Mouse (Mus musculus) stomach, embryonic 16.5 days (tissue): ENCODE data around the gene Olfr1418. TPM values are rescaled to one million over a fixed set of nuclear protein-coding genes. Genes with fewer than 3 reads are reported as not detected.

Experiments
- ATAC-seq: fragments of 200-750 bp; cut with Nextera tagmentation; 2 replicates; pipeline ENCODE4 v1.8.0; 2017; ENCODE audit warnings: moderate number of reproducible peaks, moderate TSS enrichment; ENCODE audit not compliant: insufficient read depth, low FRiP score
- H3K27ac ChIP-seq: fragments of 300-500 bp; sonication (generic); 2 replicates; pipeline ENCODE4 v1.5.1; 2014; ENCODE audit warnings: low read length
- H3K27me3 ChIP-seq: fragments of 300-500 bp; sonication (generic); 2 replicates; pipeline ENCODE4 v1.6.1; 2014; ENCODE audit warnings: low read length, control low read depth, mixed read lengths; ENCODE audit not compliant: control insufficient read depth, insufficient read depth
- H3K36me3 ChIP-seq: fragments of 300-500 bp; sonication (generic); 2 replicates; pipeline ENCODE4 v1.6.1; 2014; ENCODE audit warnings: low read length; ENCODE audit not compliant: control insufficient read depth, insufficient read depth
- H3K4me1 ChIP-seq: fragments of 300-500 bp; sonication (generic); 2 replicates; pipeline ENCODE4 v1.6.1; 2014; ENCODE audit warnings: low read length, control low read depth, mixed read lengths; ENCODE audit not compliant: control insufficient read depth, insufficient read depth
- H3K4me2 ChIP-seq: fragments of 300-500 bp; sonication (generic); 2 replicates; pipeline ENCODE4 v1.6.1; 2014; ENCODE audit warnings: low read depth, low read length, mixed read lengths
- H3K4me3 ChIP-seq: fragments of 300-500 bp; sonication (generic); replicated peaks from 2 replicates; pipeline ENCODE4 v1.5.1; 2014; ENCODE audit warnings: mild to moderate bottlenecking, low read length
- H3K9ac ChIP-seq: fragments of 300-500 bp; sonication (generic); 2 replicates; pipeline ENCODE4 v1.6.1; 2014; ENCODE audit warnings: low read length
- H3K9me3 ChIP-seq: fragments of 300-500 bp; sonication (generic); replicated peaks from 2 replicates; pipeline ENCODE4 v1.6.1; 2016; ENCODE audit warnings: low read length, control low read depth; ENCODE audit not compliant: control insufficient read depth
- WGBS: fragments of 180-500 bp; shearing (Covaris S2); extraction: QIAGEN DNeasy Blood & Tissue Kit; methylation state at CpG from one replicate; pipeline ENCODE4 v1.1.7; 2014; 5-methylcytosine and 5-hydroxymethylcytosine counted together
- polyA plus RNA-seq: library from polyadenylated mRNA; unstranded; fragments of >200 nt; fragmentation: Nextera tagmentation; extraction: Ambion mirVana; gene quantifications from 2 replicates; pipeline ENCODE4 v1.2.1, GENCODE M21; 2015

Olfr1418 gene
- polyA plus RNA-seq, 1 experiment from 2014 or later: not detected

DNA sequence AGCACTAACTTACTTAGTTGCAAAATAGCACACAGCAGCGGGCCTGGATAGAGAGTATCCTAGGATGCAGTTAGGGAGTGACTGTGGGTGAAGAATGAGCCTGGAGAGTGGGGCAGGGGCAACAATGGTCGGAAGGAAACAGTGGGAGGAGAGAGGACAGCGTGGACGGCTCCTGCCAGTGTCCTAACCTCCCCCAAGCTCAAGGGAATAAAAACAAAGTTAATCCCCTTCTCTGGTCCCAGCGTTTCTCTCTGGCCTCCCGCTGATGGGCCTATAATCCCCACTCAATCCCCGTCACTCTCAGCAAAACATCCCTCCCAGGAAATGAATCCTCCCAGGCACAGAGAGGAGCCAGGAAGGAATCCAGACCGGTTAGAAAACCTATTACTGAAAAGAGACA is 47.2 kb downstream of the Olfr1418 start:
- 17% methylated on average over 8 of the region's 8 CpGs for WGBS
- Histone ChIP-seq H3K4me3 (no peak overlapping the region), H3K27ac (peak overlapping the region; percentile 76), H3K9ac (peak overlapping the region; percentile 20; the same call in 1 of the 2 replicates), H3K4me2 (no peak overlapping the region), H3K9me3 (no peaks in the 10 kb centered on the region), H3K36me3 (no peaks in the 10 kb centered on the region), H3K4me1 (peaks cover 27% of the 10 kb centered on the region), H3K27me3 (no peaks in the 10 kb centered on the region)
- peak; percentile 20; the same call in 1 of the 2 replicates for ATAC-seq

DNA sequence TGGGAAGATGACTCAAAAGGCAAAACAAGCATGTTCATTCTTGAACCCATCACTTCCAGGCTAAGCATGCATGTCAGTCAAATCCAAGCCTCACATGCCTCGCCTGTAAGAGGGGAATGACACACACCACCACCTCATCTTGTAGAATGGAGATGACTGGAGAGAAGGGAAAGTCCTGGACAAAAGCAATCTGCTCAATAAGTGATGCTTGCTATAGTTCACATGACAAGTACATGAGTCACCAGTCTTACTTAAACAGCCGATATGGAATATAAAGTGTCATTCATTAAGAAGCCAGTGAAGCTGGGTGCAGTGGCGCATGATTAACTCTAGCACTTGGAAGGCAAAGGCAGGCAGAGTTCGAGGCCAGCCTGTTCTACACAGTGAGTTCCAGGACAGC is 47.7 kb downstream of the Olfr1418 start:
- H3K4me3 ChIP-seq: no peak overlapping the region
- peaks cover 27% of the 10 kb centered on the region for H3K4me1 ChIP-seq

GRCm38 (mm10) chr19:11811688-11812365 is 49.0 kb downstream of the Olfr1418 start:
- Histone ChIP-seq H3K27me3 (no peaks in the 10 kb centered on the region), H3K4me2 (no peak overlapping the region), H3K4me3 (no peak overlapping the region), H3K27ac (no peak overlapping the region), H3K9ac (no peak overlapping the region), H3K4me1 (peaks cover 17% of the 10 kb centered on the region), H3K9me3 (no peaks in the 10 kb centered on the region), H3K36me3 (no peaks in the 10 kb centered on the region)
- 52% methylated on average over 5 of the region's 5 CpGs for WGBS
- 0 out of 2 replicates have a peak, but pooled peaks have one; percentile 62 for ATAC-seq

More for the DNA sequence above, 47.7 kb downstream of the Olfr1418 start:
- Histone ChIP-seq H3K36me3 (no peaks in the 10 kb centered on the region), H3K27me3 (no peaks in the 10 kb centered on the region), H3K4me2 (no peak overlapping the region), H3K9me3 (no peaks in the 10 kb centered on the region), H3K9ac (no peak overlapping the region), H3K27ac (peak overlapping the region; percentile 76; the same call in 1 of the 2 replicates)
- 57% methylated on average over 4 of the region's 4 CpGs for WGBS
- 0 out of 2 replicates have a peak, but pooled peaks have one; percentile 26 for ATAC-seq

DNA sequence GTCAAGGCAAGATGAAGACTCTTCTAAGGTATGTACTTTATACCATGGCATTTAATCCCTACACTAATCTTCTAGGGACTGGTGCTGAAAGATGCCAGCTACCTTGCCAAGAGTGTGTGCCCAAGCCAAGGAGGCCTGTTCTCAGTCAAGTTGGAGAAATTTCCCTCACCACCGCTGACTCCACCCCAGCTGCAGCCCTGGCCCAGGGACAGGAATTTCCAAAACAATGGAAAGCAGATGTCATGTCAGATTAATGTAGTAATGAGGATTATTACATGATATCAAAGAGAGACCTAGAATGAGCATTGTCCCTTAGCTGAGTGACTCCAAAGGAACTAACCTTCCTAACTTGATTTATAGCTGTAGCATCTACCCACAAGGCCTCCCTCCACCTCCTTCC is 50.0 kb downstream of the Olfr1418 start:
- Histone ChIP-seq H3K9ac (no peak overlapping the region), H3K9me3 (no peaks in the 10 kb centered on the region), H3K4me2 (no peak overlapping the region), H3K27me3 (no peaks in the 10 kb centered on the region), H3K4me1 (peaks cover 16% of the 10 kb centered on the region), H3K27ac (no peak overlapping the region), H3K4me3 (no peak overlapping the region), H3K36me3 (no peaks in the 10 kb centered on the region)
- 39% methylated on average over 1 of the region's 1 CpGs for WGBS
- no peak for ATAC-seq

GRCm38 (mm10) chr19:11810003-11810758 is 50.7 kb downstream of the Olfr1418 start:
- Histone ChIP-seq H3K4me2 (no peak overlapping the region), H3K4me1 (peaks cover 16% of the 10 kb centered on the region)
- ATAC-seq: no peak

GRCm38 (mm10) chr19:11808452-11808851 is 52.4 kb downstream of the Olfr1418 start:
- 84% methylated on average over 2 of the region's 2 CpGs for WGBS
- no peak overlapping the region for H3K27ac ChIP-seq
- H3K9ac ChIP-seq: no peak overlapping the region
- peaks cover 13% of the 10 kb centered on the region for H3K4me1 ChIP-seq
- no peaks in the 10 kb centered on the region for H3K9me3 ChIP-seq
- no peak for ATAC-seq
- no peak overlapping the region for H3K4me3 ChIP-seq
- no peaks in the 10 kb centered on the region for H3K36me3 ChIP-seq
- no peak overlapping the region for H3K4me2 ChIP-seq
- H3K27me3 ChIP-seq: no peaks in the 10 kb centered on the region

More at GRCm38 (mm10) chr19:11810003-11810758, 50.7 kb downstream of the Olfr1418 start:
- no peak overlapping the region for H3K9ac ChIP-seq
- no peaks in the 10 kb centered on the region for H3K9me3 ChIP-seq
- H3K36me3 ChIP-seq: no peaks in the 10 kb centered on the region
- no peak overlapping the region for H3K4me3 ChIP-seq
- WGBS: 64% methylated on average over 5 of the region's 5 CpGs
- no peaks in the 10 kb centered on the region for H3K27me3 ChIP-seq
- H3K27ac ChIP-seq: no peak overlapping the region

DNA sequence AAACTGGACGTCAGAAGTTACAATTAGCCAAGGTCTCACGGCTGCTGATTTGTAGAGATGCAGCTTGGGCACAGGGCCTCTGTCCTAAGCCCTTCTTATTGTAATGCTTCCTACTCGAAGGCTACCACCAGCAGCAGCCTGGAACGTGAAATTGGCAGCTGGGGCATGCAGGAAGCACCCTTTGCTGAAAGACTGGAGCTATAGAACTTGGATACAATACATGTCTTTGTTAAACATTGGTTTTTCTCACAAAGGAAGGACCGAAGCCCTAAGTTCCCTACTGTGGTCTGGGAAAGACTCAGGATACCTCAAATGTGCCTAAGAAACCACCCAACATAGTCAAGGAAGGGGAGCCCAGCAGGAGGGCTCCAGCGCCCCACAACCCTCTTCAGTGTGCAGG is 53.0 kb downstream of the Olfr1418 start:
- Histone ChIP-seq H3K27ac (no peak overlapping the region), H3K36me3 (no peaks in the 10 kb centered on the region), H3K4me3 (no peak overlapping the region), H3K4me2 (no peak overlapping the region), H3K4me1 (peaks cover 8% of the 10 kb centered on the region; the same call in 1 of the 2 replicates), H3K27me3 (no peaks in the 10 kb centered on the region), H3K9me3 (no peaks in the 10 kb centered on the region), H3K9ac (no peak overlapping the region)
- 61% methylated on average over 6 of the region's 6 CpGs for WGBS
- no peak for ATAC-seq

DNA sequence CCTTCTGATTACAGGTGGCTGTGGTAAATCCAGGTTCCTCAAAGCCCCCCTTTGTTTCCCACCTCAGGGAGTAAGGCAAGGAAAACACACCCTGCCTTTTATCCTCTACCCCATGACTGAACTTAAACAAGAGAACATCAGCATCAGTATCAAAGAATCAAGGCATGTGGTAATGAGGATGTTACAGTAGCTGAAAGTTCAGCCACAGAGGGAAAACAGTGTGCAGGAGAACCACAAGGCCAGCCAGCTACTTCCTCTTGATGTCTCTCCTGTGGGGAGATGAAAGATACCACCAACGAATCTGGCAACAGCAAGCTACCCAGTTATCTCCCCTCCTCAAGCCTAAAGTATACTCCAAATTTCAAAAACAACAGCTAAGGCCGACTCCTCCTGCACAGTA is 53.6 kb downstream of the Olfr1418 start:
- no peak overlapping the region for H3K4me3 ChIP-seq
- H3K9me3 ChIP-seq: no peaks in the 10 kb centered on the region
- H3K27ac ChIP-seq: no peak overlapping the region
- no peaks in the 10 kb centered on the region for H3K27me3 ChIP-seq
- H3K36me3 ChIP-seq: no peaks in the 10 kb centered on the region
- ATAC-seq: no peak
- no peak overlapping the region for H3K9ac ChIP-seq
- peaks cover 8% of the 10 kb centered on the region; the same call in 1 of the 2 replicates for H3K4me1 ChIP-seq
- no peak overlapping the region for H3K4me2 ChIP-seq
- WGBS: 68% methylated on average over 2 of the region's 2 CpGs

- no peaks in the 10 kb centered on the region for H3K27me3 ChIP-seq
- H3K27ac ChIP-seq: no peak overlapping the region
- H3K9ac ChIP-seq: no peak overlapping the region
- no peaks in the 10 kb centered on the region for H3K36me3 ChIP-seq
- ATAC-seq: no peak
- H3K4me2 ChIP-seq: no peak overlapping the region
- H3K4me1 ChIP-seq: no peaks in the 10 kb centered on the region
- no peak overlapping the region for H3K4me3 ChIP-seq
- 52% methylated on average over 1 of the region's 1 CpGs for WGBS
- H3K9me3 ChIP-seq: no peaks in the 10 kb centered on the region
Observed at GRCm38 (mm10) chr19:11804423-11804822, 56.4 kb downstream of the Olfr1418 start.
